28 mouse cellular contexts compared by ENCODE assay signal in genomic region chr7:88305750-88306149, GRCm38 (mm10).
"Had no signal": no experiment of that assay in that cellular context is flagged by ENCODE, and none has a peak within 500 bp of the region (broad histone marks: within the 10 kb centered on the region; RNA-seq: fewer than 3 reads in every experiment).

No protein-coding gene starts in this region.

- H3K4me1 ChIP-seq: embryonic facial prominence, embryonic 10.5 days; embryonic facial prominence, embryonic 12.5 days; embryonic facial prominence, embryonic 13.5 days; embryonic facial prominence, embryonic 15.5 days; forebrain, embryonic 10.5 days; forebrain, embryonic 12.5 days; forebrain, embryonic 13.5 days; forebrain, embryonic 15.5 days had no signal

- H3K4me3 ChIP-seq: embryonic facial prominence, embryonic 10.5 days; embryonic facial prominence, embryonic 12.5 days; embryonic facial prominence, embryonic 13.5 days; embryonic facial prominence, embryonic 15.5 days; erythroblast, embryonic 14.5 days; forebrain, embryonic 10.5 days; forebrain, embryonic 12.5 days; forebrain, embryonic 13.5 days; forebrain, embryonic 15.5 days; gastrocnemius, adult 2 months; heart, adult 2 months had no signal

- H3K27ac ChIP-seq: embryonic facial prominence, embryonic 10.5 days; embryonic facial prominence, embryonic 12.5 days; embryonic facial prominence, embryonic 13.5 days; embryonic facial prominence, embryonic 15.5 days; forebrain, embryonic 10.5 days; forebrain, embryonic 12.5 days; forebrain, embryonic 13.5 days; forebrain, embryonic 15.5 days; gastrocnemius, adult 2 months; heart, adult 2 months had no signal

- H3K9me3 ChIP-seq: embryonic facial prominence, embryonic 10.5 days; embryonic facial prominence, embryonic 12.5 days; embryonic facial prominence, embryonic 13.5 days; embryonic facial prominence, embryonic 15.5 days; forebrain, embryonic 10.5 days; forebrain, embryonic 12.5 days; forebrain, embryonic 13.5 days; forebrain, embryonic 15.5 days had no signal

- H3K4me2 ChIP-seq: embryonic facial prominence, embryonic 12.5 days; embryonic facial prominence, embryonic 13.5 days; embryonic facial prominence, embryonic 15.5 days; forebrain, embryonic 12.5 days; forebrain, embryonic 13.5 days; forebrain, embryonic 15.5 days had no signal

- DNase-seq: cerebellum, adult 8-10 months; cerebellum, adult 9-10 months; cerebellum, adult 9-11 months; cerebellum, postnatal 10 days; cerebellum, postnatal 14 days; cerebellum, postnatal 25 days; cerebellum, postnatal 36 days; embryo, embryonic 11 days; forebrain, postnatal 0 days; gastrocnemius, adult 2 months; gastrocnemius, postnatal 10 days; gastrocnemius, postnatal 14 days; gastrocnemius, postnatal 25 days; gastrocnemius, postnatal 36 days; heart, adult 11 months; heart, adult 18-20 months; heart, adult 2 months had no signal

- ATAC-seq: forebrain, embryonic 13.5 days; forebrain, embryonic 14.5 days; forebrain, embryonic 15.5 days; forebrain, embryonic 16.5 days; forebrain, postnatal 0 days had no signal

- H3K9ac ChIP-seq: embryonic facial prominence, embryonic 12.5 days; embryonic facial prominence, embryonic 13.5 days; embryonic facial prominence, embryonic 15.5 days; forebrain, embryonic 12.5 days; forebrain, embryonic 13.5 days; forebrain, embryonic 15.5 days; forebrain, postnatal 0 days had no signal

- H3K27me3 ChIP-seq: embryonic facial prominence, embryonic 12.5 days; embryonic facial prominence, embryonic 13.5 days; embryonic facial prominence, embryonic 15.5 days; forebrain, embryonic 12.5 days; forebrain, embryonic 13.5 days; forebrain, embryonic 15.5 days had no signal

- H3K36me3 ChIP-seq: embryonic facial prominence, embryonic 10.5 days; embryonic facial prominence, embryonic 12.5 days; embryonic facial prominence, embryonic 13.5 days; embryonic facial prominence, embryonic 15.5 days; forebrain, embryonic 10.5 days; forebrain, embryonic 12.5 days; forebrain, embryonic 15.5 days had no signal
